11 mouse cellular contexts compared by ENCODE assay signal in genomic region chr13:119965968-119966367, GRCm38 (mm10). TPM values are rescaled to one million over a fixed set of nuclear protein-coding genes. Genes with fewer than 3 reads are reported as not detected.
DNase-seq lines count a peak whose midpoint lies in the region; ATAC-seq and TF ChIP-seq lines count a peak whose summit lies in the region.
"Not testable (repeated sequence)": the region's sequence is repeated elsewhere in the genome, so short reads cannot be mapped to it uniquely, and the experiment has no call there.
"Had no signal": no experiment of that assay in that cellular context is flagged by ENCODE, and none has a peak within 500 bp of the region (broad histone marks: within the 10 kb centered on the region; RNA-seq: fewer than 3 reads in every experiment).

No protein-coding gene starts in this region.

- not testable (repeated sequence) for H3K27me3 ChIP-seq in heart, embryonic 12.5 days (replicated peaks); intestine, embryonic 14.5 days (replicated peaks; ENCODE audit: control insufficient read depth, insufficient read depth, low read length); lung, embryonic 16.5 days (ENCODE audit: control insufficient read depth, insufficient read depth, low read depth, low read length)

- H3K4me3 ChIP-seq in bone marrow macrophage, adult 2 months (ENCODE audit: insufficient read depth, low read length), result peak overlapping the region; percentile 44
- peak overlapping the region; percentile 18 for H3K4me3 ChIP-seq in embryonic fibroblast, embryonic 13.5 days (ENCODE audit: insufficient read depth, low read length)
- peak overlapping the region; percentile 37 for H3K4me3 ChIP-seq in heart, embryonic 12.5 days
- not testable (repeated sequence) for H3K4me3 ChIP-seq in intestine, embryonic 14.5 days (ENCODE audit: low read depth, low read length)
- peak overlapping the region; percentile 31 for H3K4me3 ChIP-seq in lung, embryonic 16.5 days (ENCODE audit: low read length)

- ATAC-seq in heart, embryonic 12.5 days (ENCODE audit: insufficient number of reproducible peaks, low FRiP score), result not testable (repeated sequence)
- ATAC-seq in intestine, embryonic 14.5 days (replicated peaks; ENCODE audit: low FRiP score, low TSS enrichment, low read depth), result peak; percentile 68; the same call in 1 of the 2 replicates
- peak; percentile 64; the same call in 1 of the 2 replicates for ATAC-seq in lung, embryonic 16.5 days (ENCODE audit: low read depth)

- not testable (repeated sequence) for H3K9me3 ChIP-seq in heart, embryonic 12.5 days (replicated peaks); intestine, embryonic 14.5 days (ENCODE audit: control insufficient read depth, low read length); lung, embryonic 16.5 days (ENCODE audit: control insufficient read depth, low read length)

- peak overlapping the region; percentile 52 for H3K4me2 ChIP-seq in heart, embryonic 12.5 days
- H3K4me2 ChIP-seq in intestine, embryonic 14.5 days (ENCODE audit: low read length), result not testable (repeated sequence)
- peak overlapping the region; percentile 45 for H3K4me2 ChIP-seq in lung, embryonic 16.5 days (ENCODE audit: low read depth, low read length)

- not testable (repeated sequence) for TF ChIP-seq POLR2A in bone marrow macrophage, adult 2 months (IDR thresholded peaks at IDR 0.05; ENCODE audit: borderline replicate concordance, low read depth, low read length); embryonic fibroblast, embryonic 13.5 days (IDR thresholded peaks at IDR 0.05; ENCODE audit: low read depth, low read length)

- H3K36me3 ChIP-seq in heart, embryonic 12.5 days; intestine, embryonic 14.5 days (ENCODE audit: control insufficient read depth, insufficient read depth, low read length); lung, embryonic 16.5 days (ENCODE audit: control insufficient read depth, insufficient read depth, low read length): not testable (repeated sequence)

- not testable (repeated sequence) for TF ChIP-seq CTCF in bone marrow macrophage, adult 2 months (IDR thresholded peaks at IDR 0.05; ENCODE audit: low read depth, low read length); embryonic fibroblast, embryonic 13.5 days (IDR thresholded peaks at IDR 0.05; ENCODE audit: borderline replicate concordance, insufficient read depth, low read length)

- H3K27ac ChIP-seq in bone marrow macrophage, adult 2 months (ENCODE audit: insufficient read depth, low read depth, low read length); embryonic fibroblast, embryonic 13.5 days (ENCODE audit: insufficient read depth, low read length); heart, embryonic 12.5 days (ENCODE audit: poor library complexity, severe bottlenecking); intestine, embryonic 14.5 days (ENCODE audit: low read depth); lung, embryonic 16.5 days (ENCODE audit: low read length): not testable (repeated sequence)

- peak; percentile 56 for DNase-seq in intestine, embryonic 14.5 days (ENCODE audit: low spot score)
- peak; percentile 29 for DNase-seq in left cerebral cortex, postnatal 4 days
- DNase-seq in neural tube, embryonic 10.5 days (ENCODE audit: extremely low spot score, low spot score), result peak; percentile 24
- peak; percentile 6 for DNase-seq in testis, postnatal 14 days (ENCODE audit: low spot score)

- H3K4me1 ChIP-seq in bone marrow macrophage, adult 2 months (ENCODE audit: control insufficient read depth, insufficient read depth, low read length); embryonic fibroblast, embryonic 13.5 days (ENCODE audit: control insufficient read depth, insufficient read depth, low read length); heart, embryonic 12.5 days (replicated peaks); intestine, embryonic 14.5 days (replicated peaks; ENCODE audit: control insufficient read depth, insufficient read depth, low read length); lung, embryonic 16.5 days (replicated peaks; ENCODE audit: control insufficient read depth, insufficient read depth, low read length): not testable (repeated sequence)

- intact Hi-C loops in left cerebral cortex, postnatal 4 days (cut with DNase I), result not testable (repeated sequence)

- H3K9ac ChIP-seq in heart, embryonic 12.5 days; intestine, embryonic 14.5 days (ENCODE audit: low read length); lung, embryonic 16.5 days (ENCODE audit: low read length): not testable (repeated sequence)

- WGBS in heart, embryonic 12.5 days, result under 1% methylated on average over 21 of the region's 22 CpGs
- WGBS in intestine, embryonic 14.5 days, result 0% methylated on average over 19 of the region's 22 CpGs
- 0% methylated on average over 20 of the region's 22 CpGs for WGBS in lung, embryonic 16.5 days

RNA-seq across cellular contexts. Expression of gene B020031M17Rik, which starts 15.4 kb away (rescaled TPM):
- not detected in 2 replicates for polyA plus RNA-seq in bone marrow macrophage, adult 2 months (2012; ENCODE audit: insufficient read depth, insufficient read length, missing spikeins)
- not detected in 2 replicates for polyA plus RNA-seq in embryonic fibroblast, embryonic 13.5 days (2011; ENCODE audit: insufficient read length, low read depth, missing spikeins)
- not detected in 2 replicates for polyA plus RNA-seq in heart, embryonic 12.5 days (2016; fragmentation: Nextera tagmentation; extraction: Ambion mirVana)
- not detected in 2 replicates for polyA plus RNA-seq in intestine, embryonic 14.5 days (2014; fragmentation: Nextera tagmentation; extraction: Ambion mirVana)
- total RNA-seq in left cerebral cortex, postnatal 4 days (2021), result not detected
- polyA plus RNA-seq in lung, embryonic 16.5 days (2015; fragmentation: Nextera tagmentation; extraction: Ambion mirVana), result not detected in 2 replicates
- total RNA-seq: left cerebral cortex, postnatal 14 days; MEL had no signal
- polyA plus RNA-seq: hindbrain, embryonic 16.5 days had no signal

RNA-seq across cellular contexts. Expression of gene Gm21761, which starts 36.9 kb away (rescaled TPM):
- polyA plus RNA-seq in bone marrow macrophage, adult 2 months (2012; ENCODE audit: insufficient read depth, insufficient read length, missing spikeins), result not detected in 2 replicates
- not detected in 2 replicates for polyA plus RNA-seq in embryonic fibroblast, embryonic 13.5 days (2011; ENCODE audit: insufficient read length, low read depth, missing spikeins)
- not detected in 2 replicates for polyA plus RNA-seq in heart, embryonic 12.5 days (2016; fragmentation: Nextera tagmentation; extraction: Ambion mirVana)
- not detected in 2 replicates for polyA plus RNA-seq in intestine, embryonic 14.5 days (2014; fragmentation: Nextera tagmentation; extraction: Ambion mirVana)
- total RNA-seq in left cerebral cortex, postnatal 4 days (2021), result not detected
- not detected in 2 replicates for polyA plus RNA-seq in lung, embryonic 16.5 days (2015; fragmentation: Nextera tagmentation; extraction: Ambion mirVana)
- total RNA-seq: left cerebral cortex, postnatal 14 days; MEL had no signal
- polyA plus RNA-seq: hindbrain, embryonic 16.5 days had no signal

Comparison
In these comparisons a context has a peak if more than half of its experiments do, and no peak if none do; other contexts are left out.
1. DNase-seq: peak in every context shown above with its lines; median percentile 56 in intestine, embryonic 14.5 days; 29 in left cerebral cortex, postnatal 4 days; 24 in neural tube, embryonic 10.5 days; 6 in testis, postnatal 14 days.